Mouse (Mus musculus): ENCODE data around the gene Slc25a44. TPM values are rescaled to one million over a fixed set of nuclear protein-coding genes. Genes with fewer than 3 reads are reported as not detected.

The Slc25a44 gene
- polyA plus RNA-seq, 1 experiment from 2014 or later: 36.4 TPM

GRCm38 (mm10) chr3:88452246-88452645 lies 27.3 kb upstream of the Slc25a44 start:
- Histone ChIP-seq H3K27ac (no peak overlapping the region), H3K9ac (no peak overlapping the region), H3K36me3 (replicated peaks; ENCODE audit: control insufficient read depth, insufficient read depth) (peaks cover 50% of the 10 kb centered on the region), H3K4me1 (replicated peaks; ENCODE audit: control insufficient read depth, insufficient read depth, low read length) (peaks cover 11% of the 10 kb centered on the region), H3K9me3 (ENCODE audit: control insufficient read depth, low read length) (no peaks in the 10 kb centered on the region), H3K4me3 (replicated peaks; ENCODE audit: low read length) (no peak overlapping the region), H3K4me2 (replicated peaks) (no peak overlapping the region), H3K27me3 (ENCODE audit: control insufficient read depth, insufficient read depth, low read length) (no peaks in the 10 kb centered on the region)
- ATAC-seq (ENCODE audit: low FRiP score) (no peak), DNase-seq (ENCODE audit: low spot score) (no peak)
- WGBS: 75% methylated on average over 5 of the region's 5 CpGs

- Histone ChIP-seq H3K4me3 (replicated peaks; ENCODE audit: low read length) (no peak overlapping the region), H3K4me1 (replicated peaks; ENCODE audit: control insufficient read depth, insufficient read depth, low read length) (no peaks in the 10 kb centered on the region), H3K9ac (no peak overlapping the region), H3K4me2 (replicated peaks) (no peak overlapping the region), H3K9me3 (ENCODE audit: control insufficient read depth, low read length) (no peaks in the 10 kb centered on the region), H3K27me3 (ENCODE audit: control insufficient read depth, insufficient read depth, low read length) (no peaks in the 10 kb centered on the region), H3K36me3 (replicated peaks; ENCODE audit: control insufficient read depth, insufficient read depth) (peaks cover 67% of the 10 kb centered on the region), H3K27ac (no peak overlapping the region)
- ATAC-seq (ENCODE audit: low FRiP score) (no peak), DNase-seq (ENCODE audit: low spot score) (no peak)
- WGBS: 72% methylated on average over 12 of the region's 12 CpGs
Measured at GRCm38 (mm10) chr3:88450379-88451131, 25.6 kb upstream of the Slc25a44 start.

GRCm38 (mm10) chr3:88449395-88450023 lies 24.6 kb upstream of the Slc25a44 start:
- H3K27me3 ChIP-seq (ENCODE audit: control insufficient read depth, insufficient read depth, low read length): no peaks in the 10 kb centered on the region
- DNase-seq (ENCODE audit: low spot score) (no peak), ATAC-seq (ENCODE audit: low FRiP score) (no peak)
- H3K4me3 ChIP-seq (replicated peaks; ENCODE audit: low read length): no peak overlapping the region
- H3K9ac ChIP-seq: peak overlapping the region; percentile 32; the same call in 1 of the 2 replicates
- no peak overlapping the region for H3K27ac ChIP-seq
- H3K9me3 ChIP-seq (ENCODE audit: control insufficient read depth, low read length): no peaks in the 10 kb centered on the region
- H3K4me2 ChIP-seq (replicated peaks): peak overlapping the region; percentile 37
- peaks cover 76% of the 10 kb centered on the region for H3K36me3 ChIP-seq (replicated peaks; ENCODE audit: control insufficient read depth, insufficient read depth)
- WGBS: 7% methylated on average over 21 of the region's 21 CpGs
- H3K4me1 ChIP-seq (replicated peaks; ENCODE audit: control insufficient read depth, insufficient read depth, low read length): no peaks in the 10 kb centered on the region

GRCm38 (mm10) chr3:88448443-88448842 lies 23.5 kb upstream of the Slc25a44 start:
- H3K36me3 ChIP-seq (replicated peaks; ENCODE audit: control insufficient read depth, insufficient read depth): peaks cover 75% of the 10 kb centered on the region
- WGBS: 91% methylated on average over 8 of the region's 8 CpGs

GRCm38 (mm10) chr3:88447676-88448183 lies 22.8 kb upstream of the Slc25a44 start:
- 57% methylated on average over 8 of the region's 8 CpGs for WGBS
- Histone ChIP-seq H3K36me3 (replicated peaks; ENCODE audit: control insufficient read depth, insufficient read depth) (peaks cover 79% of the 10 kb centered on the region), H3K4me3 (replicated peaks; ENCODE audit: low read length) (no peak overlapping the region)

More at GRCm38 (mm10) chr3:88448443-88448842, 23.5 kb upstream of the Slc25a44 start:
- H3K27me3 ChIP-seq (ENCODE audit: control insufficient read depth, insufficient read depth, low read length): no peaks in the 10 kb centered on the region
- H3K4me3 ChIP-seq (replicated peaks; ENCODE audit: low read length): no peak overlapping the region
- no peak overlapping the region for H3K9ac ChIP-seq
- H3K4me2 ChIP-seq (replicated peaks): no peak overlapping the region
- H3K27ac ChIP-seq: no peak overlapping the region
- ATAC-seq (ENCODE audit: low FRiP score): no peak
- no peaks in the 10 kb centered on the region for H3K4me1 ChIP-seq (replicated peaks; ENCODE audit: control insufficient read depth, insufficient read depth, low read length)
- DNase-seq (ENCODE audit: low spot score): no peak
- H3K9me3 ChIP-seq (ENCODE audit: control insufficient read depth, low read length): no peaks in the 10 kb centered on the region

GRCm38 (mm10) chr3:88446471-88447123 lies 21.7 kb upstream of the Slc25a44 start:
- 73% methylated on average over 8 of the region's 8 CpGs for WGBS
- no peak for DNase-seq (ENCODE audit: low spot score)
- no peak for ATAC-seq (ENCODE audit: low FRiP score)
- Histone ChIP-seq H3K4me3 (replicated peaks; ENCODE audit: low read length) (no peak overlapping the region), H3K9ac (no peak overlapping the region), H3K4me2 (replicated peaks) (no peak overlapping the region), H3K36me3 (replicated peaks; ENCODE audit: control insufficient read depth, insufficient read depth) (peaks cover 79% of the 10 kb centered on the region), H3K27ac (no peak overlapping the region), H3K9me3 (ENCODE audit: control insufficient read depth, low read length) (no peaks in the 10 kb centered on the region), H3K27me3 (ENCODE audit: control insufficient read depth, insufficient read depth, low read length) (no peaks in the 10 kb centered on the region), H3K4me1 (replicated peaks; ENCODE audit: control insufficient read depth, insufficient read depth, low read length) (no peaks in the 10 kb centered on the region)

More at GRCm38 (mm10) chr3:88447676-88448183, 22.8 kb upstream of the Slc25a44 start:
- H3K9ac ChIP-seq: no peak overlapping the region
- H3K4me2 ChIP-seq (replicated peaks): no peak overlapping the region
- no peak for ATAC-seq (ENCODE audit: low FRiP score)
- DNase-seq (ENCODE audit: low spot score): no peak
- H3K27me3 ChIP-seq (ENCODE audit: control insufficient read depth, insufficient read depth, low read length): no peaks in the 10 kb centered on the region
- H3K27ac ChIP-seq: no peak overlapping the region
- H3K9me3 ChIP-seq (ENCODE audit: control insufficient read depth, low read length): no peaks in the 10 kb centered on the region
- no peaks in the 10 kb centered on the region for H3K4me1 ChIP-seq (replicated peaks; ENCODE audit: control insufficient read depth, insufficient read depth, low read length)

GRCm38 (mm10) chr3:88442888-88443287 lies 17.9 kb upstream of the Slc25a44 start:
- WGBS: 83% methylated on average over 7 of the region's 7 CpGs
- no peak overlapping the region for H3K9ac ChIP-seq

GRCm38 (mm10) chr3:88442488-88442887 lies 17.5 kb upstream of the Slc25a44 start:
- Histone ChIP-seq H3K4me2 (replicated peaks) (no peak overlapping the region), H3K27ac (no peak overlapping the region), H3K36me3 (replicated peaks; ENCODE audit: control insufficient read depth, insufficient read depth) (peaks cover 79% of the 10 kb centered on the region), H3K9me3 (ENCODE audit: control insufficient read depth, low read length) (no peaks in the 10 kb centered on the region), H3K4me3 (replicated peaks; ENCODE audit: low read length) (no peak overlapping the region), H3K4me1 (replicated peaks; ENCODE audit: control insufficient read depth, insufficient read depth, low read length) (no peaks in the 10 kb centered on the region; the same call in 1 of the 2 replicates), H3K9ac (no peak overlapping the region), H3K27me3 (ENCODE audit: control insufficient read depth, insufficient read depth, low read length) (no peaks in the 10 kb centered on the region)
- DNase-seq (ENCODE audit: low spot score) (no peak), ATAC-seq (ENCODE audit: low FRiP score) (no peak)
- 89% methylated on average over 12 of the region's 12 CpGs for WGBS

More at GRCm38 (mm10) chr3:88442888-88443287, 17.9 kb upstream of the Slc25a44 start:
- DNase-seq (ENCODE audit: low spot score) (no peak), ATAC-seq (ENCODE audit: low FRiP score) (no peak)
- Histone ChIP-seq H3K9me3 (ENCODE audit: control insufficient read depth, low read length) (no peaks in the 10 kb centered on the region), H3K4me2 (replicated peaks) (no peak overlapping the region), H3K27ac (no peak overlapping the region), H3K4me1 (replicated peaks; ENCODE audit: control insufficient read depth, insufficient read depth, low read length) (no peaks in the 10 kb centered on the region; the same call in 1 of the 2 replicates), H3K36me3 (replicated peaks; ENCODE audit: control insufficient read depth, insufficient read depth) (peaks cover 79% of the 10 kb centered on the region), H3K4me3 (replicated peaks; ENCODE audit: low read length) (no peak overlapping the region), H3K27me3 (ENCODE audit: control insufficient read depth, insufficient read depth, low read length) (no peaks in the 10 kb centered on the region)
